Mouse (Mus musculus) limb, embryonic 15.5 days (tissue): ENCODE measurements around the gene Hsf5. TPM values are rescaled to one million over a fixed set of nuclear protein-coding genes. Genes with fewer than 3 reads are reported as not detected.
A peak's percentile ranks its signal among the peaks of the same experiment; 100 is the strongest.

Experiments
- ATAC-seq: fragments of 200-750 bp; cut with Nextera tagmentation; 2 replicates; pipeline ENCODE4 v1.8.0; 2017; ENCODE audit warnings: low read depth, moderate TSS enrichment; ENCODE audit not compliant: insufficient number of reproducible peaks, low FRiP score, low TSS enrichment
- H3K27ac ChIP-seq: fragments of 300-500 bp; sonication (generic); 2 replicates; pipeline ENCODE4 v1.5.1; 2015; ENCODE audit warnings: moderate library complexity, mild to moderate bottlenecking, inconsistent platforms
- H3K27me3 ChIP-seq: fragments of 300-500 bp; sonication (generic); 2 replicates; pipeline ENCODE4 v1.6.1; 2015; ENCODE audit warnings: inconsistent platforms
- H3K36me3 ChIP-seq: fragments of 300-500 bp; sonication (generic); 2 replicates; pipeline ENCODE4 v1.6.1; 2015; ENCODE audit warnings: inconsistent platforms
- H3K4me1 ChIP-seq: fragments of 300-500 bp; sonication (generic); 2 replicates; pipeline ENCODE4 v1.6.1; 2015; ENCODE audit warnings: inconsistent platforms
- H3K4me2 ChIP-seq: fragments of 300-500 bp; sonication (generic); 2 replicates; pipeline ENCODE4 v1.6.1; 2015; ENCODE audit warnings: mild to moderate bottlenecking, inconsistent platforms
- H3K4me3 ChIP-seq: fragments of 300-500 bp; sonication (generic); 2 replicates; pipeline ENCODE4 v1.5.1; 2015; ENCODE audit warnings: mild to moderate bottlenecking, inconsistent platforms
- H3K9ac ChIP-seq: fragments of 300-500 bp; sonication (generic); 2 replicates; pipeline ENCODE4 v1.6.1; 2015; ENCODE audit warnings: inconsistent platforms
- H3K9me3 ChIP-seq: fragments of 300-500 bp; sonication (generic); 2 replicates; pipeline ENCODE4 v1.6.1; 2016; ENCODE audit warnings: inconsistent platforms
- WGBS: fragments of 180-500 bp; shearing (Covaris S2); methylation state at CpG from one replicate; pipeline ENCODE4 v1.1.7; 2015; 5-methylcytosine and 5-hydroxymethylcytosine counted together
- polyA plus RNA-seq: library from polyadenylated mRNA; unstranded; fragments of >200 nt; fragmentation: Nextera tagmentation; extraction: Ambion mirVana; gene quantifications from 2 replicates; pipeline ENCODE4 v1.2.1, GENCODE M21; 2015

Hsf5 gene
- polyA plus RNA-seq, 1 experiment from 2014 or later, result 0.22 TPM

DNA sequence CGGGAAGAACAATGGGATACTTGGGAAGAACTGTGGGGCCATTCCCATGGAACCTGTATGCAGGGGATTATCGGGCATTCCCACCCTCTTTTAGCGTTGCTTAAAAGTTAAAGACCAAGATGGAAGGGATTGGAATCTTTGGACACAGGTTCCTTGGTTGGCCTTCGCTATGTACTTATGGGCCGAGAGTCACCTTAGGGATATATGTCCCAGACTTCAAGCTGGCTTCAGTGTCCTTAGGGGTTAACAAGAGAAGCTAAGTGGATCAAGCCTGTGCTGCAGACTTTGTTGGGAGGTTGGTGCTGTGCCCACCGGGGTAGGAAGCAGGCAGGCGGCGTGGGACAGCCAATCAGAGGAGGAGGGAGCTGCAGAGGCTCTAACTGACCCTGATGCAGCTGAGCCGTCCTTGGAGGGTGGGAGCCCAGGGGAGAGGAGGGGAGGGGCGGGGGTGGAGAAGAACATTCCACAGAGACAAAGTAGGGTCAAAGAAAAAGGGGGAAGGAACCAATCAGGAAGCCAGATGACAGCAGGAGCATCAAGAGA, 36.4 kb upstream of the Hsf5 start:
- H3K36me3 ChIP-seq, result no peaks in the 10 kb centered on the region
- H3K4me1 ChIP-seq, result peaks cover 22% of the 10 kb centered on the region
- 58% methylated on average over 10 of the region's 10 CpGs for WGBS
- no peaks in the 10 kb centered on the region for H3K27me3 ChIP-seq
- H3K9ac ChIP-seq, result no peak overlapping the region
- H3K9me3 ChIP-seq, result no peaks in the 10 kb centered on the region
- H3K4me2 ChIP-seq, result no peak overlapping the region
- H3K27ac ChIP-seq, result no peak overlapping the region
- H3K4me3 ChIP-seq, result no peak overlapping the region
- no peak for ATAC-seq

DNA sequence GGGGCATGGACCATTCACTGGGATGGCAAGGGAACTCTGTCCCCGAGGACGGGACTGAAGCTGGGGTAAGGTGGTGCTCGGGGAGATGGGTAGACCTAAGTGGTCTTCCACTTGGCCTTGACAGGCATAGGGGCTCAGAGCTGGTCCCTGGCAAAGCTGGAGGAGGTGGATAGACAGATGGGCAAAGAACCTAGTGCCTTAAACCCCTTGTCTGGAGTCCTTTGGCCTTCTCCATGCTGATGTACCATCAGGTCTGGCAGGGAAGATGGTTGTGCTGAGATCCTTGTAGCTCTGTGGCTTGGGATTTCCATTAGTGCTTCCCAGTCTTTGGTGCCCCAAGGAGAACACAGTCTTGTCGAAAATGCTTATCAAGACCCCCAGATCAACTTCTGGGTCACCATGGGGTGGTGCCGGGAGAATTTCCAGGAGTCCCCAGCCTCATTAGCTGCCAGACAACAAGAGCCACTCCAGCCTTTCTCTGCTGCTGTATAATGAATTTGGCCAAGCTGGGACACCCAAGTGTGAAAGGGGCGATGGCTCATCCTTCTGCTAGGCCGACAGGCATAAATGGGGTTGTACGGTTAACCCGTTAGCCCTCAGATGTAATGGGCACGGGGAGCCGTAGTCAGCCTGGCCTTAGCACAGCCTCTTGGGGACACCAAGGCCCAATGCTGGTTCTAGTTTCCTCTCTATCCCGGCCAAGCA, 35.7 kb upstream of the Hsf5 start:
- ATAC-seq, result no peak
- 82% methylated on average over 12 of the region's 12 CpGs for WGBS
- Histone ChIP-seq H3K4me3 (no peak overlapping the region), H3K27ac (no peak overlapping the region), H3K9ac (no peak overlapping the region), H3K4me1 (peaks cover 22% of the 10 kb centered on the region), H3K9me3 (no peaks in the 10 kb centered on the region), H3K27me3 (no peaks in the 10 kb centered on the region), H3K36me3 (no peaks in the 10 kb centered on the region), H3K4me2 (no peak overlapping the region)

DNA sequence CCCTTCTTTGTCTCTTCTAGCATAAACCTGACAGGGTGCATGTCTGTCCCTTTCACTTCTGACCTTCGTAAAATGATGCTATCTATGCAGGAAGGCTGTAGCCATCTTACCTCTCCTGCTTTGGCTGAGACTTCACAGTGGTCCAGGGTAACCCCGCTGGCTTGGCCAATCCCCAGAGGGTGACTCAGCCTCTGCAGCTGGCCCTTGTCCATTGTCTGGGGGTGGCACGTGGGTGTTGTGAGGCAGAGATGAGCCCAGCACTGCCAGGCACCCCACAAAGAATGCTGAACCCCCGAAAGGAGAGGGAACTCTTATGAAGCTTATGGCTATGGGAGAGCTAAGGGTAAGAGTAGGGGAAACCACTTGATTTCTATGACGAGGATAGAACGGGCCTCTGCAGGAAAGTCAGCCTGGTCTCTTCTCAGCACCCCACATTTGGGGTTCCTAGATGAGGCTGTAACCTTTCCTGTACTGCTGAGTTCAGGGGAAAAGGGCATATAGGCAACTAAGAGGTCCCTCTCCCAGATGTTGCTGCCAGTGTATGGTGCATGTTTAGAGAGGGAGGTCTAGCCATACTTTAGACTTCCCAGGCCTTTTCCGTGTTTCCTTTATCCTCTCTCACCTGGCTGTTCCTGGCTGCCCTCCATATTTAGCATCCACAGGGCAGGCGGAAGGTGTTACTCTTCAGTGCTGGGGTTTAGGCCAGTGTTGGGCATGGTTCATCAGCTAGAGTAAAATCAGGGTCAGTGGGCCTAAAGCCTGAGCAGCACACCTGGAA, 34.8 kb upstream of the Hsf5 start:
- ATAC-seq, result no peak
- H3K27ac ChIP-seq, result no peak overlapping the region
- H3K27me3 ChIP-seq, result no peaks in the 10 kb centered on the region
- no peak overlapping the region for H3K4me2 ChIP-seq
- no peak overlapping the region for H3K4me3 ChIP-seq
- 80% methylated on average over 8 of the region's 8 CpGs for WGBS
- no peaks in the 10 kb centered on the region for H3K36me3 ChIP-seq
- H3K9me3 ChIP-seq, result no peaks in the 10 kb centered on the region
- peaks cover 22% of the 10 kb centered on the region for H3K4me1 ChIP-seq
- H3K9ac ChIP-seq, result no peak overlapping the region

DNA sequence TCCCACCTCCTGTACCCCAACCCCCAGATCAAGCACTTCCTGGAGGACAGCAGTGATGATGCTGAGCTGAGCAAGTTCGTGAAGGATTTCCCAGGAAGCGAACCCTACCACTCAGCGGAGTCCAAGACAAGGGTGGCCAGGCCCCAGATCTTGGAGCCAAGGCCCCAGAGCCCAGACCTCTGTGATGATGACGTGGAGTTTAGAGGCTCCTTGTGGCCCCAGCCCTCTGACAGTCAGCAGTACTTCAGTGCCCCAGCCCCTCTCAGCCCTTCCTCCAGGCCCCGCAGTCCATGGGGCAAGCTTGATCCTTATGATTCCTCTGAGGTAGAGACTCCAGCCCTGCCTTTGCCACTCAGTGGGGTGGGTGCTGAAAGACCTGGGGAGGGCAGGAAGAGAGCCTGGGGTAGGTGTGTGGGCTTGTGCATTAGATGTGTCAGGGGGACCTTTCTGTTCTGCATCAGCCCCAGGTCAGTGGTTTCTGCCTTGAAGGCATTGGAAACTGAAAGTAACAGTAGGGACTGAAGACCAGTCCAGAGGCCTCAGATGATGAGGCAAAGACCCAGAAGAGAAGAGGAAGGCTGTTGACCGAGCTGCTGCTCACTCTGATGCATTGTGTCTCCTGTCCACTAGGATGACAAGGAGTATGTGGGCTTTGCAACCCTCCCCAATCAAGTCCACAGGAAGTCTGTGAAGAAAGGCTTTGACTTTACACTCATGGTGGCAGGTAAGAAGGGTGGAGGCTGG, 33.5 kb upstream of the Hsf5 start:
- H3K4me3 ChIP-seq, result no peak overlapping the region

DNA sequence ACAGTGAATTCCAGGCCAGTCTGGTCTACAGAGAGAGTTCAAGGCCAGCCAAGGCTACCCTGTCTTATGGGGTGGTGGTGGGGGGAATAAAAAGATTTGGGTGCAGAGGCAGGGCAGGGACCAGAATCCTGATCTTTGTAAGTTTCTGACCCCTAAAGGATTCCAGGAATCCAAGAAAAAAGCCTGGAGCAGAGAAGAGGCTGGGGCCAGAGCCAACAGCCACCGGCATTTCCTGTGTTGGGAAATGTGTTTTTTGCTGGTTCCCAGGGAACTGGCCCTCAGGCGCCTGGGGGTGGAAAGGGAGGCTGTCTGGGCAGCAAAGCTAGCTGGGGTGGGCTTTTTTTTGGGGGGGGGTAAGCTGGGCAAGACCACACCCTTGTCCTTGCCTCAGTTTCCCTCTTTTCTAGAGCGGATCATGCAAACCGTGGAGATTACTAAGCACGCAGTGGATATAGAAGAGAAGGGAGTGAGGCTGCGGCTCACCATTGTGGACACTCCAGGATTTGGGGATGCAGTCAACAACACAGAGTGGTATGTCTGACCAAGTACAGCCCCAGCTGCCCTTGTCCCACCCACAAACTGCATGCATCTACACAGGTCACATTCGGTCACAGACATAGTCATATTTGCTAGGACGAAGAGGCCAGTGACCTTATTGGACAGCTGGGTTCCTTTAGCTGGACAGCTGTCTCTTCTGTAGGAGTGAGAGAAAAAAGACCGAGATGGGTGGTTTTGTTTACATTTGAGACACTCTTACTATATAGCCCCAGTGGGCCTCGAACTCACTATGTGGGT, 32.1 kb upstream of the Hsf5 start:
- H3K27ac ChIP-seq, result no peak overlapping the region
- no peak overlapping the region for H3K9ac ChIP-seq
- 76% methylated on average over 10 of the region's 10 CpGs for WGBS
- H3K9me3 ChIP-seq, result no peaks in the 10 kb centered on the region
- H3K4me3 ChIP-seq, result no peak overlapping the region
- no peaks in the 10 kb centered on the region for H3K36me3 ChIP-seq
- H3K27me3 ChIP-seq, result no peaks in the 10 kb centered on the region
- ATAC-seq, result no peak
- H3K4me1 ChIP-seq, result peaks cover 17% of the 10 kb centered on the region
- H3K4me2 ChIP-seq, result no peak overlapping the region

More for the DNA sequence above, 33.5 kb upstream of the Hsf5 start:
- WGBS, result 79% methylated on average over 6 of the region's 6 CpGs
- Histone ChIP-seq H3K36me3 (no peaks in the 10 kb centered on the region), H3K27ac (no peak overlapping the region), H3K4me1 (peaks cover 13% of the 10 kb centered on the region; the same call in 1 of the 2 replicates), H3K9me3 (no peaks in the 10 kb centered on the region), H3K27me3 (no peaks in the 10 kb centered on the region), H3K4me2 (no peak overlapping the region), H3K9ac (no peak overlapping the region)
- no peak for ATAC-seq

DNA sequence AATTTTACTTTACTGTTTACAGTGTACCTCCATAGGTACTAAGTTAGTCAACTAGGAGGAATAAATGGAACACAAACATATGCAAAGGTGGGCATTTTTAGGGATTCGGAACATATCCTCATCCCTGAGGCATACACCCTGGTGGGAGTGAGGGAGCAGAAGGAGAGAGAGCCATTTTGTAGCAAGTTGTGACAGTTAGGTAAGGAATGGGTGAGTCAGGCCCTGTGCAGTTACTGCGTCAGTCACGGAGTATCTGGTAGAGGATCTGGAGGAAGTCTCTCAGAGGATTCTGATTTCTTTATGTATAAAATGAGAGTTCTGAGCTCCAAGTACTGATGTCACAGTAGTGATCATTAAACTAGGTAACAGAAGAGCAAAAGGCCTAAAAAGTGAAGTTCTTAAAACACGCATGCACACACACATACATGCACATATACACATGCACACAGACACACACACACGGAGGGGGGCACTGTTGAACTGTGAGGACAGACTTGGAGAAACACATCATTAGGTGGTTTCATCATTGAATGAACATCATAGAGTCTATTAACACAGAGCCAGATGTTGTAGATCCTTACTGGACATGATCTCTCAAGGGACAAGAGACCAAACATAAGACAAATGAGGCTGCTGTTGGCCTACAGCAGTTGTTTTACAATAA, 29.6 kb upstream of the Hsf5 start:
- H3K27me3 ChIP-seq, result no peaks in the 10 kb centered on the region
- H3K4me1 ChIP-seq, result peaks cover 26% of the 10 kb centered on the region
- WGBS, result 96% methylated on average over 5 of the region's 5 CpGs
- no peak overlapping the region for H3K9ac ChIP-seq
- no peak overlapping the region for H3K4me2 ChIP-seq
- no peaks in the 10 kb centered on the region for H3K36me3 ChIP-seq
- H3K27ac ChIP-seq, result no peak overlapping the region
- H3K4me3 ChIP-seq, result no peak overlapping the region
- no peaks in the 10 kb centered on the region for H3K9me3 ChIP-seq
- no peak for ATAC-seq

DNA sequence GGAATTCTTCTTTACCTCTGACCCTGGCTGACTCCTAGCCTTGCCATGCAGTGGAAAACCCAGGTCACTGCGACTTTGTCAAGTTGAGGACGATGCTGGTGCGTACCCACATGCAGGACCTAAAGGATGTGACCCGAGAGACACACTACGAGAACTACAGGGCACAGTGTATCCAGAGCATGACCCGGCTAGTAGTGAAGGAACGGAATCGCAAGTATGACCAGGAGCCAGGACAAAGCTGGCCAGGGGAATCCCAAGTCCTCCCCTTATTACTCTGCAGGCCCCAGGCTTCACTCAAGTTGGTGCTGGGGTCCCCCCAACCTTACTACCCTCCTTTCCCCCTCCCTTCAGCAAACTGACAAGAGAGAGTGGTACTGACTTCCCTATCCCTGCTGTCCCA, 27.4 kb upstream of the Hsf5 start:
- Histone ChIP-seq H3K27ac (no peak overlapping the region), H3K36me3 (peaks cover 6% of the 10 kb centered on the region), H3K4me2 (no peak overlapping the region), H3K4me3 (no peak overlapping the region), H3K9me3 (no peaks in the 10 kb centered on the region), H3K9ac (no peak overlapping the region), H3K27me3 (no peaks in the 10 kb centered on the region), H3K4me1 (peaks cover 42% of the 10 kb centered on the region)
- no peak for ATAC-seq
- 91% methylated on average over 8 of the region's 8 CpGs for WGBS

DNA sequence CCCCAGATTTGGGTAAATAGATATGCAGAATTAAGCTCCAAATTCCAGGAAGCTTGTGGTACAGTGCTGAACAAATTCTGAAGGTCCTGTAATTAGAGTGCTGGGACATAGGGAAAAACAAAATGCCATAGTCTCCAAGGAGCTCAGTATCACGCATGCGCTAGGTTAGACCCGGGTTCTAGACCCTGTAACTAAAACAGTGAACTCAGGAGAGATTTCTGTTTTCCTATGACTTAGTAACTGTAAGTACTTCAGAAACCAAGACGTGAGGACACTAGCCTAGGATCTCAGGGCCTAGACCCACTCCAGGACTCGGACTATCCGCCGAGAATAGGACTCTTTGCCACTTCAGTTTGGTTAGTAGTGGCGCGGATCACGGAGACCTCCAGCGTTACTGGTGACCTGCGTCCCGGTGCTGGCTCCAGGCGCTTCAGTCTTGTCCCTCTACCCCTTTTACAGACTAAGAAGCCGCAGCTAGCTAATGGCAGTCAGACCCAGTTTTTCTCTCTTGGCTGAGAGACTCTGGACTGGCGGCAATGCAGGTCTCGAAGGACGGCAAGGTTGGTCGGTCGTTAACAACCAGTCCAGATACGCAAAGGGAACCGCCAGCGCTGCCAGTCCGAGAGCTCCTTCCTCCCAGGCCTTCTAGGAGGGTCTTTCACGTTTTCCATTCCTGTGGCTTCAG, 26.0 kb upstream of the Hsf5 start:
- WGBS, result 2% methylated on average over 25 of the region's 25 CpGs
- ATAC-seq, result no peak
- H3K4me1 ChIP-seq, result peaks cover 48% of the 10 kb centered on the region

DNA sequence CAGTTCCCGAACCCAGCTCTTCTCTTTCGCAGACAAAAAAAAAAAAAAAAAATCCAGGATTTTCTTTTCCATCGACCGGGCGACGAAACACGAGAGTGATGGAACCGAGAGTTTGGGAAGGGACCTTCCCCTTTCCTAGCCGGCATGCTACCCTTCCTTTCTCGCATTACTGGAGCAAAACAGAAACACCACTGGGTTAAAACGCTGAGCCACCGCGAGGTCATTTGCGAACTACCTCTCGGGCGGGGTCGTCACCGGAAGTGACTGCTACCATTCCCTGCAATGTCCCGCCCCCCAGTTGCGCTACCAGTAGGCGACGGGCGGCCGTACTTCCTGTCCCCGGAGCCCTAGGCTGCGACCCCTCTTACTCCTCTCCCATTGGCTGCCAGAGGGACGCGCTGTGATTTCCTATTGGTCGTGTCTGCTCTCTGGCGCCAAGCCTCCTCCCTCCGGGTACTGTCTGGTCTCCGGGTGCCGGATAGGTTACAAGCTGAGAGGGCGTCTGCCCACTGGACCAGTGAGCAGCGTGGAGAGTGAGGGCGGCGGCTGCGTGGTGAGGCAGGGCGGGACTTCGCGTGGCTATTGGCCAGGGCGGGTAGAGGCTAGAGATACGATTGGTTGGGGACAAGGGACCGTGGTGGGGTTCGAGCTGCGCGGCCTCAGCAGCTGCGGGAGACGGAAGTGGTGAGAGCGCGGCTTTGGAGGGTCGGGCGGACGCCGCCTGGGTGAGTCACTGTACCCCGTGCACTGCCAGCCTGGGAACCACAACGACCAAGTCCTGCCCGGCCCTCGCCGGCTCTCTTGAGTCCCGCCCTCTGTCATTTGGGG, 25.2 kb upstream of the Hsf5 start, which contains the start of gene Mtmr4:
Gene Mtmr4 (plus strand): TSS at position 637 of the 828 bp plus-strand sequence.
- Histone ChIP-seq H3K4me3 (peak within 1 kb of the TSS; percentile 80), H3K9ac (peak within 1 kb of the TSS; percentile 68), H3K4me1 (peaks cover 56% of the 10 kb centered on the region), H3K36me3 (peaks cover 7% of the 10 kb centered on the region), H3K9me3 (no peaks in the 10 kb centered on the region), H3K27me3 (no peaks in the 10 kb centered on the region), H3K4me2 (peak within 1 kb of the TSS; percentile 77), H3K27ac (peak within 1 kb of the TSS; percentile 96)
- peak; percentile 98 for ATAC-seq
- under 1% methylated on average over 55 of the region's 61 CpGs for WGBS

More for the DNA sequence above, 26.0 kb upstream of the Hsf5 start:
- Histone ChIP-seq H3K9ac (peak overlapping the region; percentile 68), H3K27ac (peak overlapping the region; percentile 96), H3K4me2 (peak overlapping the region; percentile 62), H3K4me3 (peak overlapping the region; percentile 80), H3K36me3 (peaks cover 7% of the 10 kb centered on the region), H3K9me3 (no peaks in the 10 kb centered on the region), H3K27me3 (no peaks in the 10 kb centered on the region)

DNA sequence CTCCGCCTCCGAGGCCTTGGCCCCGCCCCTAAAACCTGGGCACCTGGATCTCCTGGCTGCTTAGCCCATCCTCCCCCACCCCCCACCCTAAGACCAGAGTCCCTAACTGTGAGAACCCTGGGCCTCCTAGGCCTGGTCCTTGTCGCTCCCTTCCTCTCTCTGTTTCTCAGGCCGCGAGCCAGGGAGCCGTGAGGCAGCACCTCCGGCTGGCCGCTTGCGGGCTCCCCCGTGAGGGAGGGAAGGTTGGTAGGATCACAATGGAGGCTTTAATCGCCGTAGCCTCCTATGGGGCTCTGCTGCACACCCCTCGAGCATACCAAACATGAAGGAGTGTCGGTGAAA, 24.6 kb upstream of the Hsf5 start:
- Histone ChIP-seq H3K36me3 (peaks cover 9% of the 10 kb centered on the region), H3K9me3 (no peaks in the 10 kb centered on the region), H3K27ac (peak overlapping the region; percentile 96), H3K27me3 (no peaks in the 10 kb centered on the region), H3K4me3 (peak overlapping the region; percentile 80), H3K9ac (peak overlapping the region; percentile 64), H3K4me1 (peaks cover 61% of the 10 kb centered on the region), H3K4me2 (peak overlapping the region; percentile 77)
- WGBS, result 0% methylated on average over 15 of the region's 15 CpGs
- no peak for ATAC-seq
